Mouse (Mus musculus) megakaryocyte, embryonic 14.5 days (primary cell): ENCODE data around the gene Rspry1. TPM values are rescaled to one million over a fixed set of nuclear protein-coding genes. Genes with fewer than 3 reads are reported as not detected.

Experiments used
- H3K27me3 ChIP-seq: replicated peaks from 2 replicates; pipeline ENCODE3; 2012; ENCODE audit warnings: inconsistent platforms
- H3K36me3 ChIP-seq: replicated peaks from 2 replicates; pipeline ENCODE3; 2012; ENCODE audit warnings: low read length, inconsistent platforms, mixed read lengths
- H3K4me1 ChIP-seq: 2 replicates; pipeline ENCODE4 v1.6.1; 2012; ENCODE audit warnings: inconsistent platforms
- H3K4me3 ChIP-seq: replicated peaks from 2 replicates; pipeline ENCODE3; 2012; ENCODE audit warnings: moderate library complexity, mild to moderate bottlenecking, inconsistent platforms
- H3K9me3 ChIP-seq: 2 replicates; pipeline ENCODE4 v1.6.1; 2012; ENCODE audit warnings: inconsistent platforms
- FLI1 ChIP-seq: IDR thresholded peaks from 2 replicates; pipeline ENCODE4 v1.6.1; 2012; ENCODE audit warnings: low read length, inconsistent platforms, mixed read lengths
- GATA1 ChIP-seq: IDR thresholded peaks from 3 replicates; pipeline ENCODE4 v1.6.1; 2012; ENCODE audit warnings: mixed read lengths, low read length, inconsistent platforms, borderline replicate concordance
- polyA plus RNA-seq: library from polyadenylated mRNA; stranded (reverse); fragments of >175 nt; gene quantifications from 2 replicates; pipeline ENCODE4 v1.2.3, GENCODE M21; 2012; ENCODE audit warnings: low replicate concordance; ENCODE audit not compliant: insufficient read depth

The Rspry1 gene
- polyA plus RNA-seq, 1 experiment, result 3.4 TPM

DNA sequence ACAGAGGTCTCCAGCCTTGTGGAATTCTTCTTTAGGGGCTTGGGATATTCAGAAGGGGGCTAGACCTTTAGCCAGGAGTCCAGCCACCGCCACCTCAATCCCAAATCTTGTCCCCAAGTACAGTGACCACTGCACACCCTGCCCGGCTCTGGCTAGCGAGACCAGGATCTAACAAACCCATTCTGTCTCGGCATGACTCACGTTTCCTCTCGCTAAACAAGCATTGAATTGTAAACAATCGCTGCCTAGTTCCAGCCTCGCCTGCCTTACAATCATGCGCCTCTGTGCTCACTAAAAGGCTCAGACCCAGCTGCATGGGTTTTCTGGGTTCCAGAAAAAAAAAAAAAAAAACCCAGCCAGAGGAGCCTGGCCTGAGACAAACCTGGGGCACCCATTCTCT is 76.8 kb downstream of the Rspry1 start:
- Histone ChIP-seq H3K27me3 (peaks cover 34% of the 10 kb centered on the region), H3K36me3 (peaks cover 27% of the 10 kb centered on the region), H3K9me3 (peaks cover 14% of the 10 kb centered on the region), H3K4me3 (no peak overlapping the region), H3K4me1 (peaks cover 10% of the 10 kb centered on the region)
- TF ChIP-seq GATA1, result no peak
- no peak for TF ChIP-seq FLI1

GRCm38 (mm10) chr8:94680414-94680813 is 78.7 kb downstream of the Rspry1 start:
- Histone ChIP-seq H3K9me3 (peaks cover 14% of the 10 kb centered on the region), H3K4me1 (peaks cover 22% of the 10 kb centered on the region), H3K27me3 (peaks cover 43% of the 10 kb centered on the region), H3K36me3 (peaks cover 11% of the 10 kb centered on the region), H3K4me3 (no peak overlapping the region)
- TF ChIP-seq GATA1 (no peak), FLI1 (no peak)

- Histone ChIP-seq H3K4me1 (peaks cover 23% of the 10 kb centered on the region), H3K36me3 (no peaks in the 10 kb centered on the region), H3K9me3 (peaks cover 14% of the 10 kb centered on the region), H3K27me3 (peaks cover 55% of the 10 kb centered on the region), H3K4me3 (no peak overlapping the region)
- TF ChIP-seq GATA1 (no peak), FLI1 (no peak)
Observed at GRCm38 (mm10) chr8:94682732-94683524, 81.2 kb downstream of the Rspry1 start.

DNA sequence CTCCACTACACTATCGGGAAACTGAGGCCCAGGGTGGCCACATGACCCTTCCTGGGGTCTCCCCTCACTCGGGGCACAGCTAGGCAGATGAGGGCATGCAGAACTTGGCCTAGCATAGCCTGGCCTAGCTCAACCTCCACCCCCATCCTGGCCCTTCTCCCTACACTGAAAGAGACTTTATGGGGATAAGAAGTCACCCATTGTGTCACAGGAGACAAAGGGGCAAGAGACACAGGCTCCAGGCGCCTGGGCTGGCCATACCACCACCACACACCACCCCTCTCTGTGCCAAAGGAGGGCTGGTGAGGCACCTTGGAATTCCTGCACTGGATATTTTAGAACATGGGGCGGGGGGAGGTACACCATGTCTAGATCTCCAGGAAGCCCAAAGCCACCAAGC is 82.5 kb downstream of the Rspry1 start:
- Histone ChIP-seq H3K9me3 (peaks cover 12% of the 10 kb centered on the region), H3K36me3 (no peaks in the 10 kb centered on the region), H3K4me3 (no peak overlapping the region), H3K4me1 (peaks cover 23% of the 10 kb centered on the region), H3K27me3 (peaks cover 55% of the 10 kb centered on the region)
- TF ChIP-seq GATA1, result no peak
- no peak for TF ChIP-seq FLI1

GRCm38 (mm10) chr8:94685953-94686352 is 84.2 kb downstream of the Rspry1 start:
- no peaks in the 10 kb centered on the region for H3K9me3 ChIP-seq
- TF ChIP-seq GATA1 (no peak), FLI1 (no peak)
- H3K36me3 ChIP-seq, result no peaks in the 10 kb centered on the region
- no peak overlapping the region for H3K4me3 ChIP-seq
- H3K27me3 ChIP-seq, result peaks cover 62% of the 10 kb centered on the region
- peaks cover 23% of the 10 kb centered on the region for H3K4me1 ChIP-seq

DNA sequence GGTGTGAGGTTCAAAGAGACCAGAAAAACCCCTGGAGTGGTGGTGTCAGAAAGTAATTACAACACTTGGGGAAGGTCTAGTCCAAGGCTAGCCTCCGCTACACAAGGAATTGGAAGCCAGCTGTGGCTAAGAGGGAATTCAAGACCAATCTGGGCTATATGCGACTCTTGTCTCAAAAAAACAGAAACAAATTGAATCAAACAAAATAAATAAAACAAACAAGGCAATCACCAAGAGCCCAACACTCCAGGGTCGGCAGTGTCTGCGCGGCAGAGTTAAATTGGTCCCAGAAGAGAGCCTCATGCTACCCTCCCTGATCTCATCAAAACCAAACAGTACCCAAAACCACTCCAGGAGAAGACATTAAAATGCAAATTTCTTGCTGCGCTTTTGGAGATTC is 93.0 kb downstream of the Rspry1 start:
- Histone ChIP-seq H3K4me1 (peaks cover 13% of the 10 kb centered on the region), H3K27me3 (peaks cover 86% of the 10 kb centered on the region), H3K9me3 (peaks cover 8% of the 10 kb centered on the region; the same call in 1 of the 2 replicates), H3K4me3 (no peak overlapping the region), H3K36me3 (no peaks in the 10 kb centered on the region)
- no peak for TF ChIP-seq GATA1
- TF ChIP-seq FLI1, result no peak

GRCm38 (mm10) chr8:94695341-94695993 is 93.7 kb downstream of the Rspry1 start:
- no peak for TF ChIP-seq GATA1
- no peak for TF ChIP-seq FLI1
- Histone ChIP-seq H3K4me3 (peak overlapping the region; percentile 90), H3K36me3 (no peaks in the 10 kb centered on the region), H3K27me3 (peaks cover 81% of the 10 kb centered on the region), H3K9me3 (peaks cover 8% of the 10 kb centered on the region; the same call in 1 of the 2 replicates), H3K4me1 (peaks cover 13% of the 10 kb centered on the region)

DNA sequence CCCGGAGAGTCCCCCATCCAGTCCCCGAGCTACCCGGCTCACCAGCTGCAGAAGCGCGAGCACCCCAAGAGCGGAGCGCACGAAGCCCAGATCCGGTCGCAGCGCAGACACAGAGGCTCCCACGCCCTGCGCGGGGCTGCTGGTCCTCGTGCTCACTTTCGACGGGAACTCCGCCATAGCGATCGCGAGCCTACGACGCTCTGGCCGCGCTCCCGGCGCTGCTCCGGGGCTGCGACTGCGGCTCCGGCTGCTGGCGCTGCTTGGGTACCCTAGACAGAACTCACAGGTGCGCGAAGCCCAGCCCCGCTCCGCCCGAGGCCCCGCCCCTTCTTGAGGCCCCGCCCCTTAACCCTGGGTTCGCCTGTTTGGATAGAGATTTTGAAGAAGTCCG is 94.3 kb downstream of the Rspry1 start, which contains the start of gene Pllp:
TSS of gene Pllp (minus strand) at position 285 of the 391 bp plus-strand sequence.
- Histone ChIP-seq H3K4me1 (peaks cover 13% of the 10 kb centered on the region), H3K4me3 (peak within 1 kb of the TSS; percentile 90), H3K36me3 (no peaks in the 10 kb centered on the region), H3K9me3 (peaks cover 8% of the 10 kb centered on the region; the same call in 1 of the 2 replicates), H3K27me3 (peaks cover 76% of the 10 kb centered on the region)
- no peak for TF ChIP-seq FLI1
- TF ChIP-seq GATA1, result no peak

DNA sequence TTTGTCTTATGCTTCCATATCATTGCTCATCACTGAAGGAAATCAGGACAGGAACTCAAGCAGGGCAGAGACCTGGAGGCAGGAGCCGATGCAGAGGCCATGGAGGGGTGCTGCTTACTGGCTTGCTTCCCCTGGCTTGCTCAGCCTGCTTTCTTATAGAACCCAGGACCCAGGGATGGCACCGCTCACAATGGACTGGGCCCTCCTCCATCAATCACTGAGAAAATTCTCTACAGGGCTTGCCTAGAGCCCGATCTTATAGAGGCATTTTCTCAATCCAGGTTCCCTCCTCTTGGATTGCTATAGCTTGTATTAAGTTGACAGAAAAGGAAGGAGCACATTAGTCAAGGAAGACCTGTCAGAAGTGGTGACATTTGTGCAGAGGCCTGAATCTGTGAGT is 94.8 kb downstream of the Rspry1 start:
- Histone ChIP-seq H3K4me1 (peaks cover 13% of the 10 kb centered on the region), H3K4me3 (no peak overlapping the region), H3K36me3 (no peaks in the 10 kb centered on the region), H3K9me3 (peaks cover 8% of the 10 kb centered on the region; the same call in 1 of the 2 replicates), H3K27me3 (peaks cover 72% of the 10 kb centered on the region)
- TF ChIP-seq FLI1 (no peak), GATA1 (no peak)

- no peak for TF ChIP-seq FLI1
- no peak for TF ChIP-seq GATA1
- Histone ChIP-seq H3K4me3 (no peak overlapping the region), H3K9me3 (peaks cover 8% of the 10 kb centered on the region; the same call in 1 of the 2 replicates), H3K27me3 (peaks cover 58% of the 10 kb centered on the region), H3K36me3 (no peaks in the 10 kb centered on the region), H3K4me1 (peaks cover 21% of the 10 kb centered on the region)
Observed at GRCm38 (mm10) chr8:94697956-94698355, 96.2 kb downstream of the Rspry1 start.
